Mouse (Mus musculus): Measurements from ENCODE around the gene Nrf1. TPM values are rescaled to one million over a fixed set of nuclear protein-coding genes. Genes with fewer than 3 reads are reported as not detected.

Gene Nrf1
- polyA plus RNA-seq, 1 experiment from 2014 or later = 61.7 TPM

- H3K9me3 ChIP-seq = no peaks in the 10 kb centered on the region
- DNase-seq (ENCODE audit: low spot score) = no peak
- WGBS = under 1% methylated on average over 33 of the region's 33 CpGs
- peak overlapping the region; percentile 57 for H3K4me3 ChIP-seq
- H3K27ac ChIP-seq = 0 out of 2 replicates have a peak overlapping the region, but pooled peaks have one; percentile 32
- peaks cover 59% of the 10 kb centered on the region for H3K4me1 ChIP-seq
- H3K27me3 ChIP-seq (ENCODE audit: insufficient read depth, poor library complexity, severe bottlenecking) = peaks cover 100% of the 10 kb centered on the region
- no peaks in the 10 kb centered on the region for H3K36me3 ChIP-seq
Measured at GRCm38 (mm10) chr6:30174461-30175224, 126.9 kb downstream of the Nrf1 start.

- peaks cover 100% of the 10 kb centered on the region for H3K27me3 ChIP-seq (ENCODE audit: insufficient read depth, poor library complexity, severe bottlenecking)
- H3K4me3 ChIP-seq = peak overlapping the region; percentile 57
- H3K4me1 ChIP-seq = peaks cover 66% of the 10 kb centered on the region
- H3K27ac ChIP-seq = no peak overlapping the region
- under 1% methylated on average over 45 of the region's 45 CpGs for WGBS
- no peak for DNase-seq (ENCODE audit: low spot score)
- H3K36me3 ChIP-seq = no peaks in the 10 kb centered on the region
- no peaks in the 10 kb centered on the region for H3K9me3 ChIP-seq
Measured at GRCm38 (mm10) chr6:30175225-30175917, 127.6 kb downstream of the Nrf1 start.

GRCm38 (mm10) chr6:30175918-30176421 lies 128.2 kb downstream of the Nrf1 start:
- Histone ChIP-seq H3K27me3 (ENCODE audit: insufficient read depth, poor library complexity, severe bottlenecking) (peaks cover 100% of the 10 kb centered on the region), H3K4me3 (peak overlapping the region; percentile 57), H3K9me3 (no peaks in the 10 kb centered on the region), H3K4me1 (peaks cover 68% of the 10 kb centered on the region), H3K27ac (no peak overlapping the region), H3K36me3 (no peaks in the 10 kb centered on the region)
- WGBS = under 1% methylated on average over 28 of the region's 28 CpGs
- no peak for DNase-seq (ENCODE audit: low spot score)

GRCm38 (mm10) chr6:30176496-30176895 lies 128.7 kb downstream of the Nrf1 start:
- Histone ChIP-seq H3K36me3 (no peaks in the 10 kb centered on the region), H3K27me3 (ENCODE audit: insufficient read depth, poor library complexity, severe bottlenecking) (peaks cover 100% of the 10 kb centered on the region), H3K4me3 (peak overlapping the region; percentile 57), H3K9me3 (no peaks in the 10 kb centered on the region), H3K4me1 (peaks cover 68% of the 10 kb centered on the region), H3K27ac (no peak overlapping the region)
- WGBS = 7% methylated on average over 12 of the region's 12 CpGs
- DNase-seq (ENCODE audit: low spot score) = no peak

- peaks cover 100% of the 10 kb centered on the region for H3K27me3 ChIP-seq (ENCODE audit: insufficient read depth, poor library complexity, severe bottlenecking)
- WGBS = 1% methylated on average over 14 of the region's 14 CpGs
- H3K36me3 ChIP-seq = no peaks in the 10 kb centered on the region
- H3K9me3 ChIP-seq = no peaks in the 10 kb centered on the region
- DNase-seq (ENCODE audit: low spot score) = no peak
- H3K4me3 ChIP-seq = no peak overlapping the region
- H3K27ac ChIP-seq = no peak overlapping the region
- H3K4me1 ChIP-seq = peaks cover 64% of the 10 kb centered on the region
Measured at GRCm38 (mm10) chr6:30177305-30177704, 129.5 kb downstream of the Nrf1 start.

- no peak for DNase-seq (ENCODE audit: low spot score)
- 2% methylated on average over 27 of the region's 27 CpGs for WGBS
- Histone ChIP-seq H3K27ac (no peak overlapping the region), H3K36me3 (no peaks in the 10 kb centered on the region), H3K9me3 (peaks cover under 1% of the 10 kb centered on the region; the same call in 1 of the 2 replicates), H3K4me3 (peak overlapping the region; percentile 12; the same call in 1 of the 2 replicates), H3K27me3 (ENCODE audit: insufficient read depth, poor library complexity, severe bottlenecking) (peaks cover 98% of the 10 kb centered on the region), H3K4me1 (peaks cover 58% of the 10 kb centered on the region)
Measured at GRCm38 (mm10) chr6:30178023-30178639, 130.3 kb downstream of the Nrf1 start.

- Histone ChIP-seq H3K4me3 (no peak overlapping the region), H3K9me3 (peaks cover 5% of the 10 kb centered on the region; the same call in 1 of the 2 replicates), H3K27ac (no peak overlapping the region), H3K4me1 (peaks cover 48% of the 10 kb centered on the region), H3K36me3 (no peaks in the 10 kb centered on the region), H3K27me3 (ENCODE audit: insufficient read depth, poor library complexity, severe bottlenecking) (peaks cover 94% of the 10 kb centered on the region)
- DNase-seq (ENCODE audit: low spot score) = no peak
- WGBS = 17% methylated on average over 11 of the region's 11 CpGs
Measured at GRCm38 (mm10) chr6:30179046-30179445, 131.3 kb downstream of the Nrf1 start.

GRCm38 (mm10) chr6:30180321-30180720 lies 132.5 kb downstream of the Nrf1 start:
- Histone ChIP-seq H3K4me3 (no peak overlapping the region), H3K4me1 (peaks cover 36% of the 10 kb centered on the region), H3K36me3 (no peaks in the 10 kb centered on the region), H3K27me3 (ENCODE audit: insufficient read depth, poor library complexity, severe bottlenecking) (peaks cover 91% of the 10 kb centered on the region), H3K9me3 (peaks cover 5% of the 10 kb centered on the region; the same call in 1 of the 2 replicates), H3K27ac (no peak overlapping the region)
- DNase-seq (ENCODE audit: low spot score) = no peak
- 20% methylated on average over 2 of the region's 2 CpGs for WGBS

GRCm38 (mm10) chr6:30182038-30182437 lies 134.2 kb downstream of the Nrf1 start:
- Histone ChIP-seq H3K9me3 (peaks cover 5% of the 10 kb centered on the region; the same call in 1 of the 2 replicates), H3K4me3 (no peak overlapping the region), H3K36me3 (no peaks in the 10 kb centered on the region), H3K27ac (no peak overlapping the region), H3K27me3 (ENCODE audit: insufficient read depth, poor library complexity, severe bottlenecking) (peaks cover 78% of the 10 kb centered on the region), H3K4me1 (peaks cover 22% of the 10 kb centered on the region)
- no peak for DNase-seq (ENCODE audit: low spot score)
- WGBS = 72% methylated on average over 6 of the region's 6 CpGs

GRCm38 (mm10) chr6:30183624-30184023 lies 135.8 kb downstream of the Nrf1 start:
- Histone ChIP-seq H3K36me3 (no peaks in the 10 kb centered on the region), H3K4me1 (peaks cover 16% of the 10 kb centered on the region), H3K27ac (no peak overlapping the region), H3K27me3 (ENCODE audit: insufficient read depth, poor library complexity, severe bottlenecking) (peaks cover 63% of the 10 kb centered on the region), H3K9me3 (peaks cover 5% of the 10 kb centered on the region; the same call in 1 of the 2 replicates), H3K4me3 (no peak overlapping the region)
- WGBS = 74% methylated on average over 4 of the region's 4 CpGs
- DNase-seq (ENCODE audit: low spot score) = no peak

- no peak for DNase-seq (ENCODE audit: low spot score)
Measured at GRCm38 (mm10) chr6:30195656-30196055, 147.9 kb downstream of the Nrf1 start.

GRCm38 (mm10) chr6:30196143-30196542 lies 148.4 kb downstream of the Nrf1 start:
- Histone ChIP-seq H3K4me1 (0 out of 2 replicates have a peak, but pooled peaks cover 4% of the 10 kb centered on the region), H3K4me3 (no peak overlapping the region), H3K27ac (no peak overlapping the region), H3K9me3 (no peaks in the 10 kb centered on the region), H3K36me3 (no peaks in the 10 kb centered on the region), H3K27me3 (ENCODE audit: insufficient read depth, poor library complexity, severe bottlenecking) (peaks cover 8% of the 10 kb centered on the region; the same call in 1 of the 2 replicates)
- no peak for DNase-seq (ENCODE audit: low spot score)
- 77% methylated on average over 8 of the region's 8 CpGs for WGBS

More at GRCm38 (mm10) chr6:30195656-30196055, 147.9 kb downstream of the Nrf1 start:
- WGBS = 72% methylated on average over 11 of the region's 11 CpGs
- Histone ChIP-seq H3K27me3 (ENCODE audit: insufficient read depth, poor library complexity, severe bottlenecking) (peaks cover 8% of the 10 kb centered on the region; the same call in 1 of the 2 replicates), H3K4me1 (0 out of 2 replicates have a peak, but pooled peaks cover 4% of the 10 kb centered on the region), H3K27ac (no peak overlapping the region), H3K9me3 (no peaks in the 10 kb centered on the region), H3K36me3 (no peaks in the 10 kb centered on the region), H3K4me3 (no peak overlapping the region)

Measured in heart, embryonic 10.5 days (tissue).